Mouse (Mus musculus) myocyte (in vitro differentiated cells): Measurements from ENCODE around the gene Rapgef2.

Experiments
- CEBPB ChIP-seq: IDR thresholded peaks from 2 replicates; pipeline ENCODE4 v1.6.1; 2011; ENCODE audit warnings: mild to moderate bottlenecking, moderate library complexity; ENCODE audit not compliant: poor library complexity, insufficient read depth, severe bottlenecking
- E2F4 ChIP-seq: IDR thresholded peaks from one replicate; pipeline ENCODE4 v1.6.1; 2011; ENCODE audit warnings: mild to moderate bottlenecking, control low read depth, moderate library complexity; ENCODE audit not compliant: insufficient read depth
- MAX ChIP-seq: IDR thresholded peaks from one replicate; pipeline ENCODE4 v1.6.1; 2011; ENCODE audit warnings: low read depth, mild to moderate bottlenecking, control low read depth
- MYOD1 ChIP-seq, 3 experiments: IDR thresholded peaks; one replicate each; pipeline ENCODE4 v1.6.1; 2011; ENCODE audit warnings: control low read depth in 2 of 3, low read depth in 2 of 3, mild to moderate bottlenecking in 2 of 3, moderate library complexity in 1 of 3; ENCODE audit not compliant: insufficient read length in 2 of 3, control insufficient read depth in 1 of 3
- MYOG ChIP-seq, 3 experiments: IDR thresholded peaks; one replicate each; pipeline ENCODE4 v1.6.1; 2011; ENCODE audit warnings: control low read depth in 2 of 3, low read depth in 2 of 3, mild to moderate bottlenecking in 2 of 3; ENCODE audit not compliant: insufficient read length in 2 of 3, control insufficient read depth in 1 of 3, insufficient read depth in 1 of 3
- POLR2A ChIP-seq: IDR thresholded peaks from one replicate; pipeline ENCODE4 v1.6.1; 2011; ENCODE audit warnings: low read depth, mild to moderate bottlenecking, control low read depth, moderate library complexity; ENCODE audit not compliant: insufficient read length
- POLR2AphosphoS2 ChIP-seq: IDR thresholded peaks from one replicate; pipeline ENCODE4 v1.6.1; 2011; ENCODE audit warnings: low read depth, control low read depth; ENCODE audit not compliant: insufficient read length
- REST ChIP-seq: IDR thresholded peaks from one replicate; pipeline ENCODE4 v1.6.1; 2011; ENCODE audit warnings: mild to moderate bottlenecking, control low read depth, moderate library complexity; ENCODE audit not compliant: insufficient read depth, insufficient read length
- TCF12 ChIP-seq: IDR thresholded peaks from one replicate; pipeline ENCODE4 v1.6.1; 2011; ENCODE audit warnings: mild to moderate bottlenecking, control low read depth; ENCODE audit not compliant: poor library complexity, insufficient read depth, severe bottlenecking
- TCF3 ChIP-seq: IDR thresholded peaks from one replicate; pipeline ENCODE4 v1.6.1; 2011; ENCODE audit warnings: low read depth, control low read depth; ENCODE audit not compliant: insufficient read length
- USF1 ChIP-seq: IDR thresholded peaks from one replicate; pipeline ENCODE4 v1.6.1; 2011; ENCODE audit warnings: low read depth, mild to moderate bottlenecking, control low read depth, moderate library complexity

DNA sequence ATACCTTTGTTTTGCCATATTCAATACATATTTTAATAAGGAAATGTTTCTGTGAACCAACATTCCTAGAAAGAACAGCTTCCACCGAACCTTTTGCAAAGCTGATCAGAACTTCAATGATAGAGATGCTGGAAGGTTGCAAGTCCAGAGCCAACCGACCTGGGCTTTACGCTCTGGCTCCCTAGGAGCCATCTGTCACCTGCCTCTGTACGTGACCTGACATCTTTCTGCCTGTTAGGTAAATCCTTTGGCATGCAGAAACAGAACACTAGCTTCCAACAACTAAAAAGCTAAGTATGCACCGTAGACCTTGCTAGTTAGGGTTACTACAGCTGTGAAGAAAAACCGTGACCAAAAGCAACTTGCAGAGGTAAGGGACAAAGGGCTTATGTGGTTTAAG, 178.1 kb downstream of the Rapgef2 start:
- TF ChIP-seq POLR2A (no peak), E2F4 (no peak), TCF12 (no peak), CEBPB (no peak), TCF3 (no peak), POLR2AphosphoS2 (no peak), MAX (no peak), USF1 (no peak), MYOG (IDR thresholded peaks at IDR 0.05; ENCODE audit: control insufficient read depth in 1 of 3, insufficient read depth in 1 of 3, insufficient read length in 2 of 3, low read depth in 2 of 3) (no peak), REST (no peak), MYOD1 (IDR thresholded peaks at IDR 0.05; ENCODE audit: control insufficient read depth in 1 of 3, insufficient read length in 2 of 3, low read depth in 2 of 3) (no peak)
